Mouse (Mus musculus): ENCODE data around the gene Thap8.
"Not testable (repeated sequence)": the region's sequence is repeated elsewhere in the genome, so short reads cannot be mapped to it uniquely, and the experiment has no call there.

Thap8 gene

DNA sequence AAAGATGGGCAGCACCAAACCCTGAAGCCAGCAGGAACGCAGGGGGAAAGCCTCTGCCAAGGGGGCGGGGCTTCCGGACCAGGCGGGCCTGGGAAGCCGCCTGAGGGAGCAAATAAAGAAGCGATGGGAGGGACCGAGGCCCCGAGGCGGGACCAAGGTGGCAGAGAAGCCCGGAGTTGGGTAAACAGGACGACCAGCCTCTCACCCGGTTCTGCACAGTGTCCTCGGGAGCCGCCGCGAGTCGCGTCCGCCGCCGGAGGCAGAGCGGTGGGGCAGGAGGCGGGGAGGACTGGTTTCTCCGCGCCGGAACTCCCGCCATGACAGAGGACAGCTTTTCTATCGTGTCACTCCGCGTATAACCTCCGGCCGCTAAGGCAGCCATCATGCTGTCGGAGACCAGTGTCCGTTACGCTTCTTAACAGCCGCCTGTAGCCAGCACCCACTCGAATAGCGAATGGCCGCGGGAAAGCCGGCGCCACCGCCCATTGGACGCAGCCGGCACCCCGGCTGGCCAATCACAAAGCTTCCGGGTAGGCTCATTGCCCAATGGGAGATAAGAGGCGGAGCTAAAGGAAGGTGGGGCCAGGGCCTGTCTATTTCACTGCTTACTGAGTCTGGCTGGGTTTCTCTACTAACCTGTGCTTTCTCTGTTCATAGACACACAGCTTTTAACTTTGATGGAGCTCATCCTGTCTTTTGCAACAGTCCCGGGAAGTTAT, at the start of gene Thap8, which contains the start of gene Wdr62:
TSS of gene Thap8 (plus strand) at position 144 of the 719 bp plus-strand sequence.
TSS of gene Wdr62 (minus strand) at position 469 of the 719 bp plus-strand sequence.
- in situ Hi-C loops (cut with MboI, MseI): no loop called here

DNA sequence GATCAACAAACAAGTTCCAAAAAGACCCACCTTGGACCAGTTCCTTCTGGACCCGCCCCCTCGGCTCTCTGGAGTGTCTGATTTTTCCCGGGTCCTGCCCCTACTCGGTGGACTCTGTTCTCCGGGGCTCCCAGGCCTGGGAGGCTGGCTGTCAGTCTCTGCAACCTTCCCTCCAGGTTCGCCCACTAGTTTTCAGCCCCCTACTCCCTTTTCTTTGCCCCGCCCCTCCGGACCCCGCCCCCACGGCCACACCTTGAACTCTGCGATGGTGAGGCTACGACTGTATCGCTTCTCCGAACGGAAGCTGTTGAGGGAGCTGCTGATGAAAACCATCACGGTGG, 48.6 kb upstream of the Thap8 start:
- in situ Hi-C loops (cut with MboI, MseI): no loop called here

DNA sequence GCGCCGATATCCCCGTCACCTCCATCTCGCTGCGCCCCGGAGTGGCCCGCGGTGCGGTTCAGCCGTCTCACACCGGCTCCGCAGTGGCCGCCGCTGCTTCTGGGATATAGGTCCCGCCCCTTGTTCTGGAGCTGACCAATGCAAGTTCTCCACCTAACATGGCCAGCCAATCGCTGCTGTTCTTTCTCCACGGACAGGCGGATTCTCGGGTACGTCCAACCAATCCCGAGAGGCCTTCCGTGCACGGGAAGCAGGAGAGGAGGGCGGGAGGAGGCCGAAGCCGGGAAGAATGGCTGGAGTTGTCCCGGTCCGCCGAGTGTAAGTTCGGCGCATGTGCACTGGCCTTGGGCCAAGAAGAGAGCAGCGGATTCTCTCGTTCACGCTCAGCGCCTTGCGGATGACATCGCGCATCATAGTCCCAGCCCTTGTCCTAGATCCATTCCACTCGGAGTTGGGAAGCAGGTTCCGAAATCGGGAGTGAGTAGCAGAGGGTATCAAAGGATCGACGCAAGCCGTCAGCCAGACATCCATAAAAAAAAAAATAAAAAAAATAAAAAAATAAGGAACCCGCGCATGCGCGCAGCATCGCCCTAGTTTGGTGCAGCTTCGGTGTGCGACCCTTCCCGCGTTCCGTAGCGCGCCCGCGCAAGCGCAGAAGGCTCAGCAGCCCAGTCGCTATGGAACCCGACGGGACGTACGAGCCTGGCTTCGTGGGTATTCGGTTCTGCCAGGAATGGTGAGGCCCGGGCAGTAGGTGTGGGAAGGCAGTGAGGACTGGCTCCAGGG, 48.0 kb upstream of the Thap8 start, which contains the start of the genes Polr2i and Tbcb:
TSS of gene Polr2i (plus strand) at position 280 of the 786 bp plus-strand sequence.
TSS of gene Tbcb (minus strand) at position 604 of the 786 bp plus-strand sequence.
- in situ Hi-C loops (cut with MboI, MseI): no loop called here

DNA sequence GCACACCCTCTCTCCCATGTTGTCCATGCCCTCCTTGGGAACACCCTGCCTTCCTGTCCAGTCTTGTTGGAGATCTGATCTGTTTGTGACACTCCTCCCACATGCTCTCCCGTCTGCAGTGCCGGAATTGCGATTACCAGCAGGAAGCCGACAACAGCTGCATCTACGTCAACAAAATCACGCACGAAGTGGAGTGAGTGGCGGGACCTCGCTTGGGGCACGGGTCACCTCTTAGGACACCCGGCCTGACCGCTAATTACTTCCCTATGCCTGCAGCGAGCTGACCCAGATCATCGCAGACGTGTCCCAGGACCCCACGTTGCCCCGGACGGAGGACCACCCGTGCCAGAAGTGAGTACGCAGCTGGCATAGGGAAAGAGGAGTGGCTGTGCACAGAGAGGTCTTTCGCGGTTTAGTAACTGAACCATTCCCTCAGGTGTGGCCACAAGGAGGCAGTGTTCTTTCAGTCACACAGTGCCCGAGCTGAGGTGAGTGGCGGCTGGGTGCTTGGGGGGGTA, 47.2 kb upstream of the Thap8 start:
- in situ Hi-C loops (cut with MboI, MseI): no loop called here

DNA sequence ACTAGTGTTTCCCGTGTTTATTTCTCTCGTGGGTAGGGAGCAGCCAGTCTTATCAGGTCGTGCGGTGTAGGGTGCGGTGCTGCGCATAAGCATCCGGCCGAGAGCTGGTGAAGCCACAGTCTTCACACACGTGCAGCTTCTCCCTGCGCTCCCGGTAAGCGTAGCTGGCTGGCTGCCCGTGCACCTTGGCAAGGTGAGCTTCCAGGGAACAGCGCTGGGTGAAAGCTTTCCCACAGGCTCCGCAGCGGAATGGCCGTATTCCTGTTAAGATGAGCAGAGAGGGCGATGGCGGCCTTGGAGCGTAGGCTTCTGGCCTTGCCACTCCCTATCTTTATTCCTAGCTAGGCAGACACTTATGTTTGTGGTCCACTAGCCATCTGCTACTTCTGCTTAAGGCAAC, 46.5 kb upstream of the Thap8 start:
- in situ Hi-C loops (cut with MboI, MseI): no loop called here

DNA sequence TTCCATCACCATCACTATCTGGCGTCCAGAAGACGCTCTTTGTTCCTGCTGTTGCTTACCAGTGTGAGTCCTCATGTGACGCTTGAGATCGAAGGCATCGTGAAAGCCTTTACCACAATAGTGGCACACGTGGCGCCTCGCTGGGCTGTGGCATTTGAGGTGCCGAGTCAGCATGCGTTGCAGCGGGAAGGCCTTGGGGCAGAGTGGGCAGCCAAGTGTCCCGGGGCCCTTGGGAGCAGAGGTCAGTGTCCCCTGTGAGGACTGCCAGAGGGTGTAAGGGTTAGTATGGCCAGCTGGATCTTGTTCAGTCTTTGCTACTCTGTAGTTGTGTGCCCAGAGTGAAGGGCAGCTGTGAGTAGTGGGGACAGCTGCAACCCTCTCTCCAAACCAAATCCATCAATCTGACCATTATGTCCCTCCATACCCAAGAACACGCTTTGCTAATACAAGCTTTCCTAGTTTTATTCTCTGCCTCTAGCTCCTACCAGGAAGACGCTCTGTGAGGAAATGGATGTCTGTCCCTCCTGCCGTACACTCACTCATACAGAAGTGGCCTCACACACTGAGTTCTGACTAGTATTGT, 45.5 kb upstream of the Thap8 start:
- in situ Hi-C loops (cut with MboI, MseI): no loop called here

DNA sequence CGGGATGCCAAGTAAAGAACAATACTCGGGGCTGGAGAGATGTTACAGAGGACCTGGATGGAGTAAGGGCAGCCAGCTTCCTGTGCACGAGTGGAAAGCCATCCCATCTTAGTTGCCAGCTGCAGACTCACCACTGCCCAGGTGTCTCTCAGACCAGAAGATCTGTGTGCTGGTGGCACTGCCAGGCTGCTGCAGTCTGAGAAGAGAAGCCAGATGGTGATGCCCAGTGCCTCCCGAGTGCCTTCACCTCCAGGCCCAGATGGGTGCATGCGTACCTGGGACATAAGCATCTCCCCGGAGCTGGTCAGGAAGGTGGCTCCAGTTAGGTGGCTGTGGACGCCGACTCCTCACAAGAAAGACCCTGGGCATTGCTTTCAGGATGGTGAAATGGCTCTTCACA, 44.8 kb upstream of the Thap8 start:
- in situ Hi-C loops (cut with MboI, MseI): no loop called here

DNA sequence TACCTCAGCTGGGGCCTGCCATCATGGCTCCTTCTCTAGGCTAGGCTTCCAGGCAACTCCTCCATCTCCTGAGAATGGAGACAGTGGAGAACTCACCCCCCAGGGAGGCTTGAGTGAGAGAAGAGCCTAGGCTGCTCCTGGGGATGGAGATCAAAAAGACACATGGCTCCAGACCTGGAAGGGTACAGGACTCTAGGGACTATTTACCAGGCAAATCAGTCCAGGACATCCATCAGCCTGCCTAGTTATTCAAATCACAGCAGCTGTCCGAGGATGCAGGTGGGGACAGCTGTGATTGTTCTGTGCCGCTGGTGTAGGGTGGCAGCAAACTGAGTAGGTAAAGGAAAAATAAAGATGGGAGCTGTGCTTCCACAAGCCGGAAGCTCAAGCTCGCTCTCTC, 44.3 kb upstream of the Thap8 start, which contains the start of gene Ovol3:
TSS of gene Ovol3 (minus strand) at position 101 of the 400 bp plus-strand sequence.
- in situ Hi-C loops (cut with MboI, MseI): no loop called here

DNA sequence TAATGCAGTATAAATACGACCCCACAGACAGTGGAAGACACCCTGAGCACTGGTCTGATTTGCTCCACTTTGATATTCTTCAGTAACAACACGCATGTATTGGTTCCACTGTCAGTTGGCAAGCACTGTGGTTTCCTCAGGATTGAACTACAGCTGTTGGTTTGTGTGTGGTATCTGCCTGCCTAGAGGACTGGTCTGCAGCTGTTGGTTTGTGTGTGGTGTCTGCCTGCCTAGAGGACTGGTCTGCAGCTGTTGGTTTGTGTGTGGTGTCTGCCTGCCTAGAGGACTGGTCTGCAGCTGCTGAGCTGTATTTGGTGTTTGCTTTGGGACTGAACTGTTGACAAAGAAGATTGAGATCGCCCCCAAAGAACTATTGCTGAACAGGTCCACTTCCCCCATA, 42.5 kb upstream of the Thap8 start:
- in situ Hi-C loops (cut with MboI, MseI): not testable (repeated sequence)

DNA sequence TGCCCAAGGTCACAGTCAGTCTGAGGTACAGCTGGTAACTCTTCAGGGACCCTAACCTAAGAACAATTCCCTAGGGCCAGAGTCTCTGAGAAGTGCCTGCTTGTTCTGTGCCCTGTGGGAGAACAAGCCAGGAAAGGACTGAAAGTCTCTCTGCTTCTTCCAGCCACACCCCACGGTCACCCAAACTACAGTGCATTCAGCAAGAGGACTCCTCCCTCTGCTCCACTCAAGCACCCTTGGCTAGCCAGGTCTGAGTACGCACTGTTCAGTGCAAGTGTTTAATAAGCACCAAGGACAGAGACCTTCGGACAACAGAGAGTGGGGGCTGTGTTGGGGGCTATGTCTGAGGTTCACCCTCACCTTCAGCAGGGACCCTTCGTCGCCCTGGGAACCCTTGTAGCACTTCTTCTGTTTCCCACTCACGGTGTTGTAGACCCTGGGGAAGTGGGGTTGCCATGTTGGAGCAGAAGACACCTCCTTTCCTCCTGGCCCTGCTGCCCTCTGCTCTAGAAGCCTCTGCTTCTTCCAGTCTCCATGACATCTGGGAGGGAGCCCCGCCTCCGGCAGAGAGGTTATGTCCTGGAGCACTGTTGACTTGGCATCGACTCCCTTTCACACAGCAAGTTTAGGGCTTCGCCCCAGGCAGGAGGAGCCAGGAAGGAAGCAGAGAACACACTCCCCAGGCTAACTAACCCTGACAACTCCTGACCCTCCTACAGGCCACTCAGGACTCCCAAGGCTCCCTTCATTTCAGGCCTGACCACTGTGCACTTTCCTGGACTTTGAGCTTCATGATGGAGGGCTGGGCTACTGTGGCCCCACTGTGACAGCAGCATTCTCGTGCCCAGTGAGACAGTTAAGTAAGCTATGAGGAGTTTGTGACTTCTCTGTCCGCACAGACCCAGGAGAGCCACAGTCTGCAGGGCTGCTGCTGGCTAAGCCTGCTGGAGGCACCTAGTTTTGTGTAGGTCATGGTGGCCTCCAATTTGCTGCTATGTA, 27.6 kb upstream of the Thap8 start:
- in situ Hi-C loops (cut with MboI, MseI): no loop called here

DNA sequence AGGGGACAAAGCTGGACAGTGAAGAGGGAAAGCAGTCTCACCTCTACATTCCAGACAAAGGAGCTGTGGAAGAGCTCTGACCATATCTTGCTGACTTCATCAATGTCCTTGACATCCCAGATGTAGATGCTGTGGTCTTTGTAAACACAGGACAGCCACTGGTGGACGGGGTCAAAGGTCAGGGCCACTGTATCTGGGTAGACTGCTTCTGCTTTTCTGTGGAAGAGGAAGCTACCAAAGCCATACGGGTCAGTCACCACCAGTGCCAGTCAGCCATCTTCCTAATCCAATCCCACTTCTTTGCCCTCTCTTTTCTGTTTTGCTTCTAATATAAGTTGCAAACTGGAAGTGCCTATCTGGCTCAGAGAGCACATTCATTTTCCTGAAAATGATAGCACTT, 14.9 kb upstream of the Thap8 start:
- in situ Hi-C loops (cut with MboI, MseI): no loop called here

DNA sequence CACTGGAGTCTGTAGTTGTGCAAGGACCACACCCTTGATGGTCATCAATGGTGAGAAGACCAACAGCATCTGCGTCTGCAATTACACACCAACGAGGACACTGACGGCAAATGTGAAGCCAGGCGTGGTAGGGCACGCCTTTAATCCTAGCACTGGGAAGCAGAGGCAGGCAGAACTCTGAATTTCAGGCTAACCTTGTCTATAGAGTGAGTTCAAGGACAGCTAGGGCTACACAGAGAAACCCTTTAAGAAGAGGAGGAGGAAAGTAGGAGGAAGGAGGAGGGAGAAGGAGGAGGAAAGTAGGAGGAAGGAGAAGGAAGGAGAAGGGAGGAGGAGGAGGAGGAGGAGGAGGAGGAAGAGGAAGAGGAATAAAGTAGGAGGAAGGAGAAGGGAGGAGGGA, 14.4 kb upstream of the Thap8 start:
- in situ Hi-C loops (cut with MboI, MseI): no loop called here

DNA sequence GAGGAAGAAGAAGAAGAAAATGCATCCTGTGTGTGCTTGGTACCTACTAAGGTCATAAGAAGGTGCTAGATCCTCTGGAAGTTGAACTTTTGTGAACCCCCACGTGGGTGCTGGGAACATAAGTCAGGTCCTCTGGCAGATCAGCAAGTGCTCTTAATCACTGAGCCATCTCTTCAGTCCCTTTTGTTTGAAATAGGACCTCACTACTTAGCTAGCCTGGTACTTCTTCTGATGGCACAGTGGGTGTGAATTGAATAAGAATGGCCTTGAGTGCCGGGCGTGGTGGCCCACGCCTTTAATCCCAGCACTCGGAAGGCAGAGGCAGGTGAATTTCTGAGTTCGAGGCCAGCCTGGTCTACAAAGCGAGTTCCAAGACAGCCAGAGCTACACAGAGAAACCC, 14.0 kb upstream of the Thap8 start:
- in situ Hi-C loops (cut with MboI, MseI): no loop called here

DNA sequence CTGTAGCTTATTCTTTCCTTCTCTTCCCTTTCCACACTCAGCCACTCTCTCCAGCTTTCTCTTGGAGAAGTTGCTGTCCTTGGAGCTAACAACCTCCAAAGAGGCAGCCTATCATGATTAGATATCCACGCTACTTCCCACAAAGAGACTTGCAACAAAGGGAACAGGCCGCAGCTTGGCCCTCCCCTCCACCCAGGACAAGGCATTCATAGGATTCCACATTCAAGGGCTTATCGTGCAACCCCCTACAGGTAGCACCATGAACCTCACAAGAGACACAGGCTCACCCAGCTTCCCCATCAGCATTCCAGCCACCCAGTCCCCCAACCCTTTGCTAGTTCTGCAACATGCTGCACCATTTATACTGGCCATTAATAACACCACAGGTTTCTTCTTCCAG, 13.1 kb upstream of the Thap8 start:
- in situ Hi-C loops (cut with MboI, MseI): no loop called here

DNA sequence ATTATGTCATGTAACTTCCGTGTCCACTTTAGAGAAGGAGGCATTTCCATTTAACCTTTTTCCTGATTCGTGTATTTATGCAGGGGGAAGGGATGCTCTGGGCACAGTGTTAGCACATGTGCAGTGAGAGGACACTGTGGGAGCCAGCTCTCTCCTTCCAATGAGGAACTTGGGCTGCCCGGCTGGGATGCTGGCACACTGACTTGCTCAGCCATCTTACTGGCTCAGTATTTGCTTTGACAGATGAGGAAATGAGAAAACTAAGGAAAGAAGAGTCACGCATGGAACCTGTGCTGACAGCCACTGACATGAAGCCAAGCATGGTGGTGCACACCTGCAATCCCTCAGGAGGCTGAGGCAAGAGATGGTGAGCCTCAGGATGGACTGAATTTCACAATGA, 10.3 kb upstream of the Thap8 start:
- in situ Hi-C loops (cut with MboI, MseI): no loop called here

DNA sequence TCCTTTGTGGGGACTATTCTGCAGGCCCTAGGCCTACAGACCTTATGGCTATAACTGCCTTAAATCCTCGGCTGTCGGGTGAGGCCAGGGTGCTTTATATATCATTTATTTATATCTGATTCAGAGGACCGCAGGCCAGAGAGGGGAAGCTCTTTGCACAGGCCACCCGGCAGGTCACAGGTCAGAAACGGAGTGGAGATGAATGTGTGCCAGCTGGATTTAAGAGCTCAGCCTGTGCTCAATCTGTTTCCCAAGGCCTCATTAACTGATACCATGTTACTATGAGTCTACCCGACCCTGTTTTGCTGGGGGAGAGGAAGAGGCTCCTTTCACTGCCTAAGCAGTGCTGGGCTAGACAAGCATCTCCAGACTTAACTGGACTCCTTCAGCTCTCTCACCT, 5.5 kb upstream of the Thap8 start:
- in situ Hi-C loops (cut with MboI, MseI): no loop called here

DNA sequence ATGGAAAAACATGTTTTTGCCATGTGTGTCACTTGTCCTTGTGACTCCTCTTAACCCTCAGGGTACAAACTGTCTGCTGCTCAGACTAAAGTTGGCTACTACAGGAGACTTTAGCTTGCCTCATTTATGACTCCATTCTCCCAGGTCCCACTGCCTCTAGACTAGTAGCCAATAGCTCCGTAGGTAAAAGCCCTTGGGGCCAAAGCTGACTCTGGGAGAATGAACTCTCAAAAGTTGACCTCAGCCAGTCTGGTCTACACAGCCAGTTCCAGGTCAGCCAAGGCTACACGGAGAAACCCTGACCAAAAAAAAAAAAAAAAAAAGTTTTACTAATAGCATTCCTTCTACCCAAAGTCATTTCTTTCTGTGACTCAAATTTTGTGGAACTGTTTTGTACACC, 983 bp upstream of the Thap8 start:
- in situ Hi-C loops (cut with MboI, MseI): no loop called here

DNA sequence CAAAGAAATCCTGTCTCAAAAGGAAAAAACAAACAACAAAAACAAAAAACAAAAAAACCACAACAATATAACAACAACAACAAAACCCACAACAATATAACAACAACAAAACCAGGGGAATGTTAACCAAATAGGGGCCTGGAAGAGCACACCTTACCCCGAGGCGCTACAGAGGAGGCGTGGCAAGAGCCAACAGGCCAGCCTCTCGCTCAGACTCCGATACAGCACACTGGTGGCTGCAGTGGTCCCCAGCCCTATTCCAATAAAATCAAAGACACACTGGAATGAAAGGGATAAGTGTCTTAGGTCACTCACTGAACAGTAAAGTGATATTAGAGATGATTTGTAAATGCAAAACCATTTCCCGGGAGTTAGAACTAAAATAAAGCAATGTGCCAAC, 358 bp upstream of the Thap8 start:
- in situ Hi-C loops (cut with MboI, MseI): no loop called here

DNA sequence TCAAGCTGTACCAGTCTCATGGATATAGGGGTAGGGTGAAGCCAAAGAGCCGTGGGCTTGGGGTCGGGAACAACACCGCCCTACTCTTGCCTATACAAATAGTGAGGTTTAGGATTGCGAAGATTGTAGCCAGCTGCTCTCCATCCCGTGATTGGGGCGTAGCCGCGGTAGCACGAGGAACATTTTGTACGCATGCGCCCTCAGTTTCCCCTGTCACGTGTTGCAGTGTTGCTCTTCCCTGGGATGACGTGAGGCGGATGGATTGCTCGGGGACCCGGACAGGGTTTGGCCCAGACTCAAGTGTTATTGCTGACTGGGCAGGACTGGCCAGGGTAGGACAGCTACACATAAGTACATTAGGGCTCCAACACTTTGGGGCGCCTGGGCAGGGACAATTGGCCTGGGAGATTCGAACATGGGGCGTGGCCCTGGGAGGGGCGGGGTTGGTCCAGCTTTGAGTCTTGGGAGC, 810 bp downstream of the Thap8 start:
- in situ Hi-C loops (cut with MboI, MseI): no loop called here

DNA sequence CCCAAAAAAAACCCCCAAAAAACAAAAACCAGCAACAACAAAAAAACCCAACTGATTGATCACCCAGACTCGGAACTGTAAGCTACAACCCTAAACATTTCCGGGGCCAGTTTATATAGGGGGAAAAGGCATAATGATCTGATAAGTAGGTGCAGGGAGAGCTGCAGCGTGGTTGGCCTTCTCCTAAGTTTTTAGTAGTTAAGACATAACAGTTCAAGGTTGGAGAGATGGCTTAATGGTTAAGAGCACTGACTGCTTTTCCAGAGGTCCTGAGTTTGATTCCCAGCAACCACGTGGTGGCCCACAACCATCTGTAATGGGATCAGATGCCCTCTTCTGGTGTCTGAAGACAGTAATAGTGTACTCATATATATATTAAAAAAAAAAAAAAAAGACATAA, 1.6 kb downstream of the Thap8 start:
- in situ Hi-C loops (cut with MboI, MseI): no loop called here

DNA sequence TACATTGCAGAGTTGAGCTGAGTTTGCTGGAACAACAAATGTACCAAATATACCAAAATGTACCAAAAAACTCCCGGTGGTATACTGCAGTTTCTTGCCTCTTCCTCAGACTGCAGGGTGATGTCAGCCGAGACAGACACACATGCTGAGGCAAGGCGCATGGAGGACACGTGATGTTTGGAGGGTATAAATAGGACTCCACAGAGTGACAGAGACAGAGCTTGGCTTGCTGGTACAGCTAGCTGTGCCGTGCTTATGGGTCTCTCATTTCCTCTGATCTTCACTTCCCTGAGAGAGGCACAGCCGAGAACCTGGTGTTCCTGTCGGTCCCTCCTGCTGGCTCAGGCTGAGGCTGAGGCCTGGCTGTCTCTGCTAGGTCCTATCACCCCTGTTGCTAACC, 2.8 kb downstream of the Thap8 start:
- in situ Hi-C loops (cut with MboI, MseI): no loop called here

Measured in T-helper 2 cell (primary cell).